Mouse (Mus musculus): ENCODE measurements at regions not wholly inside any gene's neighbourhood (a gene's known extent, or its start where the extent isn't known, plus 50 kb on each side); places are given as distances from the start of the nearest gene placed in this dataset.

DNA sequence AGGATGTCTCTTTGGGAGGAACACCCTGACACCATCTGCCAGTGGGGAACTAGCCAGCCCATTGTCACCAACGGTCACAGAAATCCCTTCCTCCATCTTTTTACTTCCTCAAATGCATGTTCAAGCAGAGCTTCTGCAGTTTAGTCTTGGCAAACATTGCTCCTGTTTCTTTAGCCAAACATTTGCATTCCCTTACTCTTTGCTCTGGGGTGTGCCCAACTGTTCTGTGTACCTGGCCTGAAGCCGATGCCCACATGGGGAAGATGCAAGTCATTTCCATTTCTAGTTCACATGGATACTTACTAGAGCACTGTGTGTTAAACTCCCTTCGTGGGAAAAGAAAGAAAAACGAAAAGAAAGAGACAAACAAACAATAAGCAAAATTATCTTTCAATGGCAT is 386.7 kb upstream of the Btbd3 start:
- WGBS, result 47% methylated on average over 4 of the region's 4 CpGs
- no peaks in the 10 kb centered on the region for H3K4me1 ChIP-seq (ENCODE audit: control insufficient read depth, insufficient read depth, low read length)
- no peak overlapping the region for H3K4me3 ChIP-seq (replicated peaks; ENCODE audit: extremely low read depth, low read depth, low read length)
- DNase-seq, result no peak
- no peak for TF ChIP-seq CTCF (IDR thresholded peaks at IDR 0.05; ENCODE audit: insufficient read depth, low read length)
- TF ChIP-seq POLR2A (IDR thresholded peaks at IDR 0.05; ENCODE audit: borderline replicate concordance, extremely low read depth, low read depth, low read length), result no peak

DNA sequence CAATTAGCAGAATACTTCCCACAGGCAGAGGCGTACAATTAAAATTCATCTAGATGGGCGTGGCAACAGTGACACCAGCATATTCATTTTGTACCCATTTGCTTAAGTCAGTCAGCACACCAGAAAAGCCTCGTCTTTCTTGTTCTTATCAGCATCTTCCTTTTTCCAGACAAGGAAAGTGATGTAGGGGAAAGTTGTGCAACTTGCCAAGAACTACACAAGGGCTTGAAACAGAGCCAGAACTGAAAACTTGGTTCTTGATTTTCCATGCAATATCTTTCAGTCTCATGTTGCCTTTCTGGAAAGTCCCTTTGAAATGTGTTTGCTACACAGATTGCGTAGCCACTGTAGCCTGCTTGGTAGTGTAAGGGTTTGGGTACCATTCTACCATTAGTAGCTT is 401.9 kb upstream of the Btbd3 start:
- 30% methylated on average over 4 of the region's 4 CpGs for WGBS
- no peak for DNase-seq
- H3K4me1 ChIP-seq (ENCODE audit: control insufficient read depth, insufficient read depth, low read length), result no peaks in the 10 kb centered on the region; the same call in 1 of the 2 replicates
- no peak overlapping the region for H3K4me3 ChIP-seq (replicated peaks; ENCODE audit: extremely low read depth, low read depth, low read length)
- TF ChIP-seq CTCF (IDR thresholded peaks at IDR 0.05; ENCODE audit: insufficient read depth, low read length) (no peak), POLR2A (IDR thresholded peaks at IDR 0.05; ENCODE audit: borderline replicate concordance, extremely low read depth, low read depth, low read length) (no peak)

DNA sequence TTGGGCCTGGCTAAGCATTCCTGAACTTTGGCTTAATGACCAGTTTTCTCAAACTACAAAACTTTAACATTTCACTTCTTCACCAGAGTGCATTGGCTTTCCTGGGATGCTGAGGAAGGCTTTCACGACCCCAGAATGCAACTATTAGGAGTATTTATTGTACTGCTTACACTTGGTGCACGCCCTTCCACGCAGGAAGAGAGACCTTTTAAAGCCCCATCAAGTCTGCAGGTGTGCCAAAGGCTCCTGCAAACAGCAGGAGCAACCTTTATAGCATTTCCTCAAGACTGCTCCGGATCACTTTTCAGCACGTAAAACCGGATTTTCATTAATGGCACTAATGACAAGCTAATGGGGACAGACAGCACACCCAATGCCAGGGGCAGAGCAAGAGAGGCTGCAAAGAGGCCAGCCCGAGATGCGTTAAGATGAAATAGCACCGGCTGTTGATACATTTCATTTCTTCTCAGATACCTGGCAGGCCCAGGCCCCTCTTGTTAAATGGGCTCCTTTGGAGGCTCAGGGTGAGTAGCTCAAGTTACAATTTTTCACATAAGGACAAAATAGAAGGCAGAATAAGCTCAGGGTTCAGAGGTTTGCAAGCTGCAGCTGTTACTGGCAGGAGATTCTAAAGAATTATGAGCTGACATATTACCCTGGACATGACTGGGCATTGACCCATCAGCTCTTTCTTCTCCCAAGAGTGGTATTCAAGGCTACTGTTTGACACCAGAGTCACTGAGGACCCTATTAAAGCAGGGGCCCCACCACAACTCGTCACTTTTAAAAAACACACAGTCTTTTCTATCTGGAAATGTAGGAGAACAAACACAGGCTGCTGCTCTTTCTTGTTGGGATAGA is 402.7 kb upstream of the Btbd3 start:
- 81% methylated on average over 10 of the region's 10 CpGs for WGBS

DNA sequence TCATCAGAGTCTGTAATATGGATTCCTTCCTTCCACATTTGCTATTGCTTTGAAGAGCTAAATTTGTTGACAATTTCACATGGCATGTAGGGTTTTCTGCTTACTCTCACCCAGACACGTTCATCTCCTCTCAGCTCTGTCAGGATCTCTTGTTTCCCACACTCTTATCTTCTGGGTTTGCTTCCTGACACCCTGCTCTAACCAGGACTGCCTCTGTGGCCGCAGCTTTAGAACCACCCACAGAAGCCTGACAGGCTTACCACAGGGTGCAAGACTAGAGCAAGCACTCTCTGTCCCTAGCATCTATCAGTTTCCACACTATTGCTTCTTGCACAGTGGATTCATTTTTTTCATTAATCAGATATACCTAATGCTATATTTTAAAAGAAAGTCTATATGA is 408.5 kb upstream of the Btbd3 start:
- Histone ChIP-seq H3K4me3 (replicated peaks; ENCODE audit: extremely low read depth, low read depth, low read length) (no peak overlapping the region), H3K4me1 (ENCODE audit: control insufficient read depth, insufficient read depth, low read length) (no peaks in the 10 kb centered on the region)
- TF ChIP-seq POLR2A (IDR thresholded peaks at IDR 0.05; ENCODE audit: borderline replicate concordance, extremely low read depth, low read depth, low read length), result no peak
- no peak for TF ChIP-seq CTCF (IDR thresholded peaks at IDR 0.05; ENCODE audit: insufficient read depth, low read length)
- WGBS, result 37% methylated on average over 2 of the region's 2 CpGs
- DNase-seq, result no peak

More for the DNA sequence above, 402.7 kb upstream of the Btbd3 start:
- Histone ChIP-seq H3K4me3 (replicated peaks; ENCODE audit: extremely low read depth, low read depth, low read length) (no peak overlapping the region), H3K4me1 (ENCODE audit: control insufficient read depth, insufficient read depth, low read length) (no peaks in the 10 kb centered on the region; the same call in 1 of the 2 replicates)
- no peak for DNase-seq
- no peak for TF ChIP-seq POLR2A (IDR thresholded peaks at IDR 0.05; ENCODE audit: borderline replicate concordance, extremely low read depth, low read depth, low read length)
- TF ChIP-seq CTCF (IDR thresholded peaks at IDR 0.05; ENCODE audit: insufficient read depth, low read length), result no peak

DNA sequence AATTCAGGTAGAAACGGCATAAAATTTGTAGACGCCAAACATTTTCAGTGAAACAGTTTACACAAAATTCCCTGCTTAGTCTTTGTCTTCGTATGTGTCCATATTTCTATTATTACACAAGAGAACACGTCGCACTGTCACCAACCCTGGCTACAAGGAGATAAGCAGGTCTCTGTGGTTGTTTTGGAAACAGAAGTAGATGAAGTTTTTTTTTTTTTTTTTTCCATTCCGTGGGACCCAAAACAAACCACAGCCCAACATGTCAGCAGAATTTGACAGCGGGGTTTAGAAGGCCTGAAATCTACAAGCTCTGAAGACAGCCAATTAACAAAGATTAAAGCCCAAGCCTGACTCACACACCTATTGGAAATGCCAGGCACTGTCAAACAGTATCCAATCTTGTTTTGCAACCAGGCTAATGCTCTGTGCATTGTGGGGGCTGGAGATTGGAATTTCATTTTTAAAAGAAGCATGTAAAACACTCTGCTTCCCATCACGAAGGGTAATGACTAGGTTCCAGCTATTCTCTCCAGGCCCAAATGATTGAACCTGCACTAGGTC is 428.5 kb upstream of the Btbd3 start:
- 51% methylated on average over 8 of the region's 8 CpGs for WGBS
- DNase-seq, result no peak
- no peak for TF ChIP-seq POLR2A (IDR thresholded peaks at IDR 0.05; ENCODE audit: borderline replicate concordance, extremely low read depth, low read depth, low read length)
- TF ChIP-seq CTCF (IDR thresholded peaks at IDR 0.05; ENCODE audit: insufficient read depth, low read length), result no peak
- Histone ChIP-seq H3K4me1 (ENCODE audit: control insufficient read depth, insufficient read depth, low read length) (no peaks in the 10 kb centered on the region; the same call in none of the 2 replicates), H3K4me3 (replicated peaks; ENCODE audit: extremely low read depth, low read depth, low read length) (no peak overlapping the region)

DNA sequence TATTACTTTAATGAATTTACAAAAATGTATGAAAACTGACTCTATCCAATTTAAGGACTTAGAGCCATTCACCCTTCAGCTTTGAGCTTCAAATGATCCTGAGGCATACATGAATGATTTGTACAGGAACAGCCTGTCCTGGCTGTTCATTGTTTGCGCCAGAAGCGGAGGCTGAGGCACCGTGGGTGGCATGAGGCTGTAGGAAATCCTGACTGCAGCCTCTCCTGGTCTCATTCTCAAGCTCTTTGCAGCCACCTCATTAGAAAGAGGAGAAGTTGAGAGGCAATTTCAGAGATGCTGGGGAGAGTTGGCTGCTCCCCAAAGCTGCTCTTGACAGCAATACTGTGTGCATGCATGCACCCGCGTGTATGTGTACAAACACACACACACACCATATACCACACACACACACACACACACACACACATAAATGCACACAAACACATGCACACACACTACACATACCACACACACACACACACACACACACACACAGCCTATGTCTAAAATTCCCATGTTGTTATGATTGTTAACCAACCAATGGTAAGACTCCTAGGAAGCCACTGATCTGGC is 434.9 kb upstream of the Btbd3 start:
- TF ChIP-seq POLR2A (IDR thresholded peaks at IDR 0.05; ENCODE audit: borderline replicate concordance, extremely low read depth, low read depth, low read length), result no peak
- no peak for TF ChIP-seq CTCF (IDR thresholded peaks at IDR 0.05; ENCODE audit: insufficient read depth, low read length)
- WGBS, result 70% methylated on average over 5 of the region's 5 CpGs
- DNase-seq, result no peak
- H3K4me1 ChIP-seq (ENCODE audit: control insufficient read depth, insufficient read depth, low read length), result no peaks in the 10 kb centered on the region
- no peak overlapping the region for H3K4me3 ChIP-seq (replicated peaks; ENCODE audit: extremely low read depth, low read depth, low read length)

DNA sequence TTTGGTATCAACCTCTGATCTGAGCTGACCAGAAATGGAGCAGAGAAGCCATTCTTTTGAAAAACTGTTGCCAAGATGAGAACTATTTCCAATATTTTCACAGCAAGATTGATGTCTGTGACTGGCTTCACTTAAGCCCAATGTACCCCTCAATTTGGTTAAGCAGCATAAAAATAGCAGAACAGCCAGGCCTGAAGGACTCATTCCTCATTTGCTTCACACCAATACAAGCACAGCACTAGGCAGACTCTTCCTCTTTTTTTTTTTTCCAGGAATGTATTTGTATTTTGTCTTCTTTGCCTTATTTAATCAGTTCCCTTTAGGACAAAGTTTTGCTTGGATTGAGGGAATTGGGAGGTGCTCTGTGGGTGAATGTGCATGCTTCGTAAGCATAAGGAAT is 441.4 kb upstream of the Btbd3 start:
- WGBS, result 93% methylated on average over 1 of the region's 1 CpGs
- Histone ChIP-seq H3K4me1 (ENCODE audit: control insufficient read depth, insufficient read depth, low read length) (no peaks in the 10 kb centered on the region), H3K4me3 (replicated peaks; ENCODE audit: extremely low read depth, low read depth, low read length) (no peak overlapping the region)
- DNase-seq, result no peak
- TF ChIP-seq POLR2A (IDR thresholded peaks at IDR 0.05; ENCODE audit: borderline replicate concordance, extremely low read depth, low read depth, low read length) (no peak), CTCF (IDR thresholded peaks at IDR 0.05; ENCODE audit: insufficient read depth, low read length) (no peak)

DNA sequence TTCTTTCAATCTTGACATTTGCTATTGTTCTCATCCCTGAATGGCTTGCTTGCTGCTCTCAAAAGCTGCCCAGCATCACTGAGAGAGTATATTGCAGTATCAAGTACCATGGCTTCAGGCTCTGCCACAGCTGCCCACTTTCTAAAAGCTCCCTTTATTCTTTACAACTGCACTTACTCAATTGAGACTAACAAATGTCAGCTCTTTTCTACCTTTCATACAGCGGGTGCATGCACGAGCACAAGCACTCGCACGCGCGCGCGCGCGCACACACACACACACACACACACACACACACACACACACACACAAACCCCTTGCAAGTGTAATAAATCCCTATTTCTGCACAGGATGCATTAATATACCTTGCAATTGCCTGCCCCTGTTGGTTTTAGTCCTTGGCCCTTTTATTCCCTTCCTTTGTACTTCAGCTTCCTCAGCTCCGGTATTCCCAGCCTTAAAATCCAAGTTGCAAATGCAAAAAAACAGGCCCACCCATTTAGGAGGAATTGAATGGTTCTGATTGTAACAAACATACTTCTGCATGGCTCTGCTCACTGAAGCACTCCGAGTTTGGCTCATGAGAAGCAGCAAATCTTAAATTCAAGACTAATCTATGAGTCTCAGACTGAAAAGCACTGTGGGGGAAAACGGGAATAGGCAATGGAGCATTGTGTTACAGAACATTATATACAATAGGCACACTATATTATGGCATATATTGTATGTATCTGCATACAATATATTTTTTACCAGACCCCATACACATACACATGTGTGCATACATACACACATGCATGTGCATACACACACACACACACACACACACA is 447.7 kb upstream of the Btbd3 start:
- TF ChIP-seq POLR2A (IDR thresholded peaks at IDR 0.05; ENCODE audit: borderline replicate concordance, extremely low read depth, low read depth, low read length) (no peak), CTCF (IDR thresholded peaks at IDR 0.05; ENCODE audit: insufficient read depth, low read length) (no peak)
- H3K4me3 ChIP-seq (replicated peaks; ENCODE audit: extremely low read depth, low read depth, low read length), result no peak overlapping the region
- H3K4me1 ChIP-seq (ENCODE audit: control insufficient read depth, insufficient read depth, low read length), result no peaks in the 10 kb centered on the region; the same call in 1 of the 2 replicates
- DNase-seq, result no peak
- WGBS, result 95% methylated on average over 13 of the region's 13 CpGs

Data from lung, adult 2 months (tissue).